Mouse (Mus musculus) telencephalon, adult 2 months (tissue): ENCODE measurements around the gene Laptm4a.
A peak's percentile ranks its signal among the peaks of the same experiment; 100 is the strongest.

Experiments used
- DNase-seq: peaks from one replicate; pipeline ENCODE4 v3.0.0-alpha.2; 2011; ENCODE audit warnings: low read depth, low spot score

Laptm4a gene

GRCm38 (mm10) chr12:8954161-8954561, 32.7 kb downstream of the Laptm4a start:
- no peak for DNase-seq

GRCm38 (mm10) chr12:8961607-8962316, 40.3 kb downstream of the Laptm4a start:
- DNase-seq, result no peak

GRCm38 (mm10) chr12:8969828-8970227, 48.4 kb downstream of the Laptm4a start:
- DNase-seq, result no peak

- peak; percentile 78 for DNase-seq
Measured at GRCm38 (mm10) chr12:8973820-8974465, 52.5 kb downstream of the Laptm4a start, which contains the start of gene Wdr35. Wdr35 (plus strand) TSS chr12:8973892.

- DNase-seq, result no peak
Measured at GRCm38 (mm10) chr12:8975076-8975475, 53.6 kb downstream of the Laptm4a start.
